Mouse (Mus musculus): ENCODE data around the gene Aup1. TPM values are rescaled to one million over a fixed set of nuclear protein-coding genes. Genes with fewer than 3 reads are reported as not detected.
A peak's percentile ranks its signal among the peaks of the same experiment; 100 is the strongest.

Gene Aup1
- polyA plus RNA-seq, 1 experiment from 2014 or later = 201 TPM

DNA sequence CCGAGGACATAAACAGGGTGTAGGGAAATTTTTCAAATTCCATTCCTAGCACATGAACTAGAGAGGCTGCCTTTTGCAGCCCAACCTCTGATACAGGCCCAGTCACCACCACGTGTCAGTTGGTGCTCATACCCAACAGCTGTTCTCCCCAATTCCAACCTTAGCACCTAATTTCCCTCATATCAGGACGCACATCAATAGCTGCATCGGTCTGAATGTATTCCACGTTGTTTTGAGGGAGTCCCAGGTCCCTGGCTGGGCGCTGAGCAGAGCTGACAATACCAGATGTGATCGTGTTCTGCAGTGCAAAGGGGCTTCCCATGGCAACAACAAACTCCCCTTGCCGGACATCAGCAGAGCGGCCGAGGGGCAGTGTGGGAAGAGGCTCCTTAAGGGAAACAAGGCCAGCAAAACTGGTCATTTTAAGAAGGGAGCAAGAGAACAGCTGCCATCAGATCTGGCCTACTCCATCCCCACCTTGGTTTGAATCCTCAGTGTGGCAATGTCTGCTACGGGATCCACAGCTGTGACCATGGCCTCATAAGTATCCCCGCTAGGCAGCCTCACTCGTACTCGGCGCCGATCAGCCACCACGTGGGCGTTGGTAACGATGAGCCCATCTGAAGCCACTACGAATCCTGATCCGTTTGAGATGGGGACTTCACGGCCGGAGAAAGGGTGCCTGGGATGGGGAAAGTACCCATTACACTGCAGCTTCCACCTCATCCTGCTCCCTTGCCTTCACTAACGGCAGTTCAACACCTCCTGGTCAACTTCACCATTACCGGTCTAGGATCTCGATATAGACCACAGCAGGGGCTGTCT, 973 bp upstream of the Aup1 start:
- Histone ChIP-seq H3K27me3 (no peaks in the 10 kb centered on the region), H3K4me2 (replicated peaks) (peak overlapping the region; percentile 89), H3K4me3 (replicated peaks) (peak overlapping the region; percentile 97), H3K27ac (replicated peaks) (peak overlapping the region; percentile 90), H3K9me3 (replicated peaks) (no peaks in the 10 kb centered on the region), H3K36me3 (peaks cover 33% of the 10 kb centered on the region), H3K9ac (peak overlapping the region; percentile 95), H3K4me1 (peaks cover 27% of the 10 kb centered on the region)
- under 1% methylated on average over 26 of the region's 26 CpGs for WGBS
- ATAC-seq (ENCODE audit: insufficient number of reproducible peaks, low FRiP score, low TSS enrichment, low read depth) = no peak

DNA sequence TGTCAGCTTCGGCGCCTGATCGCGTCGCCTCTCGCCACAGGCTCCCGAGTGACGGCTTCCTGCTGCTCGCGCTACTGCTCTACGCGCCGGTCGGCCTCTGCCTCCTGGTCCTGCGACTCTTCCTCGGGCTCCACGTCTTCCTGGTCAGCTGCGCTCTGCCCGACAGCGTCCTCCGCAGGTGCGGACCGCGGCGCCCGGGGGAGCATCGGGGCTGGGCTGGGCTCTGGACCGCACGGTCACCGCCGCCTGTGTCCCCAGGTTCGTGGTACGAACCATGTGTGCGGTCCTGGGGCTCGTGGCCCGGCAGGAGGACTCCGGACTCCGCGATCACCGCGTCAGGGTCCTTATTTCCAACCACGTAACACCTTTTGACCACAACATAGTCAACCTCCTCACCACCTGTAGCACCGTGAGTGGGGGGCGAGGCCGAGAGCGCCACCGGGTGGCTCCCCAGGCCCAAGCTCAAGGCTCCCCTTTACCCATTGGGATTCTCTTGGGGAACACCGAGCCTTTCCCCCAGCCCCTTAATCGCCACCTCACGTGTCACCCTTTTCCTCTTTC, 630 bp downstream of the Aup1 start, which contains the start of gene Htra2:
Gene Htra2 (minus strand): TSS at position 403 of the 561 bp plus-strand sequence.
- Histone ChIP-seq H3K27me3 (no peaks in the 10 kb centered on the region; the same call in 1 of the 2 replicates), H3K4me1 (peaks cover 27% of the 10 kb centered on the region), H3K4me2 (replicated peaks) (peak within 1 kb of the TSS; percentile 89), H3K9ac (peak within 1 kb of the TSS; percentile 95), H3K36me3 (peaks cover 33% of the 10 kb centered on the region), H3K4me3 (replicated peaks) (peak within 1 kb of the TSS; percentile 97), H3K9me3 (replicated peaks) (no peaks in the 10 kb centered on the region), H3K27ac (replicated peaks) (peak within 1 kb of the TSS; percentile 90)
- ATAC-seq (ENCODE audit: insufficient number of reproducible peaks, low FRiP score, low TSS enrichment, low read depth) = peak; percentile 16
- under 1% methylated on average over 50 of the region's 50 CpGs for WGBS

DNA sequence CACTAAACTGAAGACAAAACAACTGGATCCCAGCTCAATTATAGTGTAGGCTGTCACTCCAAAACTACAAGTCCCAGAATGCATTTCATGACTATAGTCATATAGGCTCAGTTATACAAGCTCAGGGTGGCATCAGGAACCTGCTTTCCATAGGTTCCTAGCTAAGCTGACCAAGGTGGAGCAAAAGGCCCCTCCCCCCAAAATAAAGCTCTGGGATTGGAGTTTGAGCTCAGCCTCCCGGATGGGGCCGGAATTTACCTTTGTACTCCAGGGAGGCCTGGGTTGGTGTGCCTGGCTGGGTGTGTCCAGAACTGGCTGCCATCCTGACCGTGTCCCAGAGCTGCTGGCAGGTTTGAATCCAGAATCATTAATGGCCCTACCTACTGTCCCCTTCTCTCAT, 3.5 kb downstream of the Aup1 start, which contains the start of gene Dqx1:
Gene Dqx1 (plus strand): TSS at position 55 of the 400 bp plus-strand sequence.
- Histone ChIP-seq H3K27ac (replicated peaks) (no peak within 1 kb of the TSS), H3K9me3 (replicated peaks) (no peaks in the 10 kb centered on the region), H3K27me3 (peaks cover 26% of the 10 kb centered on the region), H3K4me1 (peaks cover 22% of the 10 kb centered on the region), H3K4me3 (replicated peaks) (no peak within 1 kb of the TSS), H3K4me2 (replicated peaks) (no peak within 1 kb of the TSS), H3K36me3 (peaks cover 18% of the 10 kb centered on the region), H3K9ac (no peak within 1 kb of the TSS)
- ATAC-seq (ENCODE audit: insufficient number of reproducible peaks, low FRiP score, low TSS enrichment, low read depth) = no peak
- 38% methylated on average over 3 of the region's 3 CpGs for WGBS

DNA sequence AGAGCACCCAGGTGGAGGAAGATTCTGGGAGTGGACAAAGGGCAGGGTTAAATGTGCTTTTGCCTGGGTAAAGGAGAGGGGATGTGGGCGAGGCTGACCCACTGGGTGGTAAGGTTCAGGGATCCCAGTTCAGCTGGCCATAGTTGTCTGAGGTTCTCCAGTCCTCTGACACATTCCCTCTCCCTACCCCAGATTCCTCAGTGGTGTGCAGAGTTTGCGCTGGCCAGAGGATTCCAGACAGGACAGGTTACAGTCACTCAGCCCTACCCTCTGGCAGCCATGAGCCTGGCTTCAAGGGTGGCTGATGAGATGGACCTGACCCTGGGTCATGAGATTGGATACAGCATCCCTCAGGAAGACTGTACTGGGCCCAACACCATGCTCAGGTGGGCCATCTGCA, 4.4 kb downstream of the Aup1 start:
- Histone ChIP-seq H3K27ac (replicated peaks) (no peak overlapping the region), H3K4me1 (peaks cover 14% of the 10 kb centered on the region), H3K4me2 (replicated peaks) (no peak overlapping the region), H3K27me3 (peaks cover 35% of the 10 kb centered on the region), H3K36me3 (peaks cover 18% of the 10 kb centered on the region), H3K9me3 (replicated peaks) (no peaks in the 10 kb centered on the region), H3K4me3 (replicated peaks) (no peak overlapping the region), H3K9ac (no peak overlapping the region)
- no peak for ATAC-seq (ENCODE audit: insufficient number of reproducible peaks, low FRiP score, low TSS enrichment, low read depth)
- WGBS = 82% methylated on average over 2 of the region's 2 CpGs

DNA sequence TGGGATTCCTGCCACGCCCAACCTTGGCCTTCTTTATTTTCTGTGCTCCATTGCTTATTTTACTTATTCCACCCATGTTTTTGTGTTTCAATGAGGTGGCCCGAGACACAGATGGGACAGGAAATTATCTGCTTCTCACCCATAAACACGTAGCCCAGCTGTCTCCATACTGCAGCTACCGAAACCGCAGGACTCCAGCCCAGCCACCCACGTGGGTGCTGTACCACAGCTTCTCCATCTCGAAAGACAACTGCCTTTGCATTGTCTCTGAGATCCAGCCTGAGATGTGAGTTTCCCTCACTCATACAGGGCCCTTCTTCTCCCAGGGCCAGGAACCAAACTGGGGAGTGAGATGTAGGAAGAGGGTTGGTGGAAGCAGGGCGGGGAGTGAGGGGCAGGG, 11.7 kb downstream of the Aup1 start:
- no peaks in the 10 kb centered on the region for H3K36me3 ChIP-seq
- peaks cover 25% of the 10 kb centered on the region for H3K4me1 ChIP-seq
- peaks cover 100% of the 10 kb centered on the region for H3K27me3 ChIP-seq
- no peaks in the 10 kb centered on the region for H3K9me3 ChIP-seq (replicated peaks)
- 37% methylated on average over 8 of the region's 8 CpGs for WGBS
- ATAC-seq (ENCODE audit: insufficient number of reproducible peaks, low FRiP score, low TSS enrichment, low read depth) = no peak
- no peak overlapping the region for H3K27ac ChIP-seq (replicated peaks)
- no peak overlapping the region for H3K4me3 ChIP-seq (replicated peaks)
- no peak overlapping the region for H3K9ac ChIP-seq
- no peak overlapping the region for H3K4me2 ChIP-seq (replicated peaks)

DNA sequence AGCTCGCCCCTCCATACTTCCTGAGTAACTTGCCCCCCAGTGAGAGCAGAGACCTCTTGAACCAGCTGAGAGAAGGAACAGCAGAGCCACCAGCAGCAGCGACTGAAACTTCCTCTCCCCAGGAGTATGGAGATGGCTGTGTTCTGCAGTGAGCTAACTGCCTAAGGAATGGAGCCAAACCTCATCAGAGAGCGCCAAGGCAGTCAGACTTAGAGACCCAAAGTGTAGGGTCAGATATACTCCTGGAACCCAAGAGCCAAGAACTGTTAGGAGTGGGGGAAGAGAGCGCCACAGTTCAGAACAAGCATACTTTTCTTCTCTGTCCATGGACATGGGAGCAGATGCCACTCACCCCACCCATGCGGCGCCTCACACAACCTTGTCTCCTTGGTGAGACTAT, 12.1 kb downstream of the Aup1 start:
- Histone ChIP-seq H3K27ac (replicated peaks) (no peak overlapping the region), H3K4me1 (peaks cover 30% of the 10 kb centered on the region), H3K9me3 (replicated peaks) (no peaks in the 10 kb centered on the region), H3K4me3 (replicated peaks) (no peak overlapping the region), H3K27me3 (peaks cover 100% of the 10 kb centered on the region), H3K4me2 (replicated peaks) (no peak overlapping the region), H3K36me3 (no peaks in the 10 kb centered on the region), H3K9ac (no peak overlapping the region)
- 31% methylated on average over 6 of the region's 6 CpGs for WGBS
- no peak for ATAC-seq (ENCODE audit: insufficient number of reproducible peaks, low FRiP score, low TSS enrichment, low read depth)

DNA sequence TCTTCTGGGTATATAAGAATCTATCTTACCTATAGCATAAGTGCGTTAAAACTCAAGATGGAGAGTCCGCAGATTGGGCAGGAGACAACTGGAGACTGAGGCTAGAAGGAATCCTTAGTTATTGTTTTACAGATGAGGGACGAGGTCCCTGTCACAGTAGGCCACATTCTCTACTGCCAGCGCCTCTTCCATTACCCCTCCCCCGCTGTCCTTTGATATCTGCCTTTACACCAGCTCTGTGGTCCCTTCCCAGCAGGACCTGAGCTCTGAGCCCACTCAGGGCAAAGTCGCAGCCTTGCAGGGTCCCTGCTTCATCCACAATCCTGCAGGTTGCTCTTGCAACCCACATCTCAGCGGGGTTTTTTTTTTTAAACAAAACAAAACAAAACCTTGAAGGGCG, 13.9 kb downstream of the Aup1 start:
- no peak for ATAC-seq (ENCODE audit: insufficient number of reproducible peaks, low FRiP score, low TSS enrichment, low read depth)
- Histone ChIP-seq H3K27me3 (peaks cover 99% of the 10 kb centered on the region), H3K9ac (no peak overlapping the region), H3K9me3 (replicated peaks) (no peaks in the 10 kb centered on the region), H3K4me2 (replicated peaks) (no peak overlapping the region), H3K4me1 (peaks cover 30% of the 10 kb centered on the region), H3K36me3 (no peaks in the 10 kb centered on the region), H3K4me3 (replicated peaks) (no peak overlapping the region; the same call in 1 of the 2 replicates), H3K27ac (replicated peaks) (no peak overlapping the region)
- 7% methylated on average over 8 of the region's 8 CpGs for WGBS

DNA sequence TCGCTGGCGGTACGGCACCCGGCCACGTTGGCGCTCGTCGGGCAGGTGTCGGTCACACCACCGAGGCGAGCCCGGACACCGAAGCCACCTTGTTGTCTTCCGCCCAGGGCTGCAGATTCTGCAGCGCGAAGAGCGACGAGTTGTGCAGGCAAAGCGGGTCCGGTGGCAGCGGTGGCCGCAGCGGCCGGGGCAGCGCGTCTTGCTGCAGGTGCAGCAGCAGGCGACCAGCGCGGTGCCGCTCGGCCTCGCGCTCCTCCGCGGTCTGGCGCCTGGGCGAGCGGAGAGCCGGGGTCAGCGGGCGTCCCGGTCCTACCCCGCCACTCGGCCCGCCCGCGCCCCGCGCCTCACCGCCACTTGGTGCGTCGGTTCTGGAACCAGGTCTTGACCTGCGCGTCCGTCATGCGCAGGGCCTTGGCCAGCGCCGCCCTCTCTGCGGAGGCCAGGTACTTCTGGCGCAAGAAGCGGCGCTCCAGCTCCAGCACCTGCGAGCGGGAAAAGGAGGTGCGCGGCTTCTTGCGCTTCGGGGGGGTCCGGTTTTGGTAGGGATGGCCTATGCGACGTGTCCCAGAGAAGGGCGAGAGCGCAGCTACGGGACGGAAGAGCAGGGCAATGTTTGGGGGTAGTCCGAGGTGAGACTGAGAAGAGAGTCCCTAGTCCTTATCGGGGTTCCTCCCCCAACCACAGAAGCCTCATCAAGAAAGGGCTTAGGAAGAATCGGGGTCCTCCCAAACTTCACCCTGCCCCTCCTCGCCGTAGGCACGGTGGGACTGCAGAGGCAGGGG, 14.6 kb downstream of the Aup1 start:
- 1% methylated on average over 75 of the region's 81 CpGs for whole genome bisulfite sequencing
- no peak overlapping the region for H3K9ac ChIP-seq

DNA sequence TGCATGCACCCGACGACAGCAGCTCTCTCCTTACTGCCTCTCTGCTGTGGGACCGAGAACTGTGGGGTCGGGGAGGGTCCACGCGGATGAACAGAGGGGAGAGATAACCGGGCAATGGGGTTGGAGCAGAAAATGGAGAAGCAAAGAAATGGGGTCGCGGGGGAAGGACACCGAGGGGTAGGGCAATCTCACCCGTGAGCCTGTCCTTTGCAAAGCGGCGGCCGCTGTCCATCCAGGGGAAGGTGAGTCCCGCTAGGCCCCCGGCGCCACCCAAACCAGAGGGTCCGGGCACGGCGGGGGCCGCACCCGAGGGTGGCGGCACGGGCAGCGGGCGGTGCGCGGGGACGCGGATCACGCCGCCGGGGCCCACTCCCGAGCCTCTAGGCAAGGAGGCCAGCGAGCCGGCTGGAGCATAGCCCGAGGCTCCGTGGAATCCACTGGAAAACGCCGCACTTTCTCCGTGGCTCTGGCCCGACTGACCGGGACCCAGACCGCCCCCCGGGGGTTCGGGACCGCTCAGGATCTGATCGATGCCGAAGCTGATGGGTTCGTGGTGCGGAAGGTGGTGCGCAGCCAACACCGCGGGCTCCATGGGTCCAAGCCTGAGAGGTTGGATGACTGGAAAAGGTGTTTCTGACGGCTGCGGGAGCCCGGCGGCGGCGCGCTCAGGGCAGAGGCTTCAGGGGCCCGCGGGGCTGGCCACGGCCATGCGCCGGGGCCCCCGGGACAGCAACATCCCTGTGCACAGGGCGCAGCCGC, 15.3 kb downstream of the Aup1 start:
- H3K4me1 ChIP-seq = peaks cover 30% of the 10 kb centered on the region
- H3K27me3 ChIP-seq = peaks cover 98% of the 10 kb centered on the region
- H3K36me3 ChIP-seq = no peaks in the 10 kb centered on the region
- H3K4me3 ChIP-seq (replicated peaks) = peak overlapping the region; percentile 26
- ATAC-seq (ENCODE audit: insufficient number of reproducible peaks, low FRiP score, low TSS enrichment, low read depth) = no peak; the same call in 1 of the 2 replicates
- H3K9me3 ChIP-seq (replicated peaks) = no peaks in the 10 kb centered on the region
- H3K27ac ChIP-seq (replicated peaks) = no peak overlapping the region
- H3K9ac ChIP-seq = no peak overlapping the region
- H3K4me2 ChIP-seq (replicated peaks) = peak overlapping the region; percentile 35
- WGBS = under 1% methylated on average over 69 of the region's 69 CpGs

More for the DNA sequence above, 14.6 kb downstream of the Aup1 start:
- Histone ChIP-seq H3K9me3 (replicated peaks) (no peaks in the 10 kb centered on the region), H3K4me3 (replicated peaks) (peak overlapping the region; percentile 26), H3K27ac (replicated peaks) (no peak overlapping the region), H3K4me2 (replicated peaks) (peak overlapping the region; percentile 36), H3K4me1 (peaks cover 30% of the 10 kb centered on the region), H3K36me3 (no peaks in the 10 kb centered on the region), H3K27me3 (peaks cover 98% of the 10 kb centered on the region)
- no peak for ATAC-seq (ENCODE audit: insufficient number of reproducible peaks, low FRiP score, low TSS enrichment, low read depth)

DNA sequence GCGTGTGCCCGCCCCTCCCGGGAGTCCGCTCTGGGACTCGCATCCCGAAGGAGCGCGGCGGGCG, 15.8 kb downstream of the Aup1 start, which contains the start of gene Tlx2:
Gene Tlx2 (minus strand): TSS at position 47 of the 64 bp plus-strand sequence.
- H3K9me3 ChIP-seq (replicated peaks) = no peaks in the 10 kb centered on the region
- peak within 1 kb of the TSS; percentile 35 for H3K4me2 ChIP-seq (replicated peaks)
- peaks cover 96% of the 10 kb centered on the region for H3K27me3 ChIP-seq
- no peak within 1 kb of the TSS for H3K27ac ChIP-seq (replicated peaks)
- peak within 1 kb of the TSS; percentile 26 for H3K4me3 ChIP-seq (replicated peaks)
- ATAC-seq (ENCODE audit: insufficient number of reproducible peaks, low FRiP score, low TSS enrichment, low read depth) = no peak
- WGBS = 0% methylated on average over 10 of the region's 10 CpGs
- no peaks in the 10 kb centered on the region for H3K36me3 ChIP-seq
- no peak within 1 kb of the TSS for H3K9ac ChIP-seq
- peaks cover 30% of the 10 kb centered on the region for H3K4me1 ChIP-seq
